Comparison of ENCODE assay signal across 10 mouse cellular contexts in genomic region chr2:102277946-102278345, GRCm38 (mm10).
DNase-seq lines count a peak whose midpoint lies in the region; ATAC-seq lines count a peak whose summit lies in the region.
"Had no signal": no experiment of that assay in that cellular context is flagged by ENCODE, and none has a peak within 500 bp of the region (broad histone marks: within the 10 kb centered on the region; RNA-seq: fewer than 3 reads in every experiment).

No protein-coding gene starts in this region.

- DNase-seq in adrenal gland, postnatal 10 days, result peak; percentile 14
- DNase-seq in adrenal gland, adult 2 months, result no peak
- DNase-seq in midbrain, embryonic 14.5 days, result no peak
- DNase-seq in embryonic facial prominence, embryonic 11.5 days (ENCODE audit: low spot score), result peak; percentile 63
- no peak for DNase-seq in gastrocnemius, postnatal 4 days (ENCODE audit: low spot score in 2 of 2)
- no peak for DNase-seq in cerebellum, adult 18-20 months
- DNase-seq: gastrocnemius, postnatal 10 days; heart, postnatal 36 days had no signal

- no peak overlapping the region for H3K4me3 ChIP-seq in midbrain, embryonic 14.5 days (replicated peaks; ENCODE audit: low read depth, low read length)
- no peak overlapping the region for H3K4me3 ChIP-seq in midbrain, embryonic 16.5 days (ENCODE audit: low read depth, low read length)
- H3K4me3 ChIP-seq in embryonic facial prominence, embryonic 11.5 days (ENCODE audit: low read depth, low read length), result no peak overlapping the region

- no peaks in the 10 kb centered on the region for H3K9me3 ChIP-seq in midbrain, embryonic 14.5 days (ENCODE audit: control insufficient read depth, low read length)
- no peaks in the 10 kb centered on the region for H3K9me3 ChIP-seq in midbrain, embryonic 16.5 days (replicated peaks; ENCODE audit: control insufficient read depth, low read length, poor library complexity, severe bottlenecking)
- no peaks in the 10 kb centered on the region for H3K9me3 ChIP-seq in embryonic facial prominence, embryonic 11.5 days (replicated peaks; ENCODE audit: control insufficient read depth, low read length)

- 29% methylated on average over 1 of the region's 1 CpGs for WGBS in midbrain, embryonic 14.5 days
- WGBS in midbrain, embryonic 16.5 days, result 40% methylated on average over 1 of the region's 1 CpGs
- 13% methylated on average over 1 of the region's 1 CpGs for WGBS in embryonic facial prominence, embryonic 11.5 days

- H3K9ac ChIP-seq in midbrain, embryonic 14.5 days (replicated peaks; ENCODE audit: low read length), result no peak overlapping the region
- H3K9ac ChIP-seq in midbrain, embryonic 16.5 days (ENCODE audit: low read depth, low read length), result no peak overlapping the region
- H3K9ac ChIP-seq in embryonic facial prominence, embryonic 11.5 days (replicated peaks; ENCODE audit: low read length), result no peak overlapping the region

- peaks cover 5% of the 10 kb centered on the region; the same call in 1 of the 2 replicates for H3K4me1 ChIP-seq in midbrain, embryonic 14.5 days (ENCODE audit: control insufficient read depth, insufficient read depth, low read length)
- H3K4me1 ChIP-seq in midbrain, embryonic 16.5 days (ENCODE audit: control insufficient read depth, insufficient read depth, low read length), result peaks cover 7% of the 10 kb centered on the region; the same call in 1 of the 2 replicates
- no peaks in the 10 kb centered on the region for H3K4me1 ChIP-seq in embryonic facial prominence, embryonic 11.5 days (ENCODE audit: control insufficient read depth, insufficient read depth, low read length)

- no peaks in the 10 kb centered on the region for H3K36me3 ChIP-seq in midbrain, embryonic 14.5 days (ENCODE audit: control insufficient read depth, insufficient read depth, low read length)
- H3K36me3 ChIP-seq in midbrain, embryonic 16.5 days (ENCODE audit: control insufficient read depth, insufficient read depth, low read length), result no peaks in the 10 kb centered on the region
- H3K36me3 ChIP-seq in embryonic facial prominence, embryonic 11.5 days (replicated peaks; ENCODE audit: control insufficient read depth, insufficient read depth, low read depth, low read length), result no peaks in the 10 kb centered on the region

- no peaks in the 10 kb centered on the region for H3K27me3 ChIP-seq in midbrain, embryonic 14.5 days (ENCODE audit: control insufficient read depth, insufficient read depth, low read length)
- H3K27me3 ChIP-seq in midbrain, embryonic 16.5 days (ENCODE audit: control insufficient read depth, insufficient read depth, low read depth, low read length), result no peaks in the 10 kb centered on the region
- no peaks in the 10 kb centered on the region for H3K27me3 ChIP-seq in embryonic facial prominence, embryonic 11.5 days (ENCODE audit: control insufficient read depth, insufficient read depth, low read length)

- H3K27ac ChIP-seq in midbrain, embryonic 14.5 days (replicated peaks; ENCODE audit: low read depth, low read length), result peak overlapping the region; percentile 55; the same call in 1 of the 2 replicates
- no peak overlapping the region for H3K27ac ChIP-seq in midbrain, embryonic 16.5 days (ENCODE audit: low read length)
- no peak overlapping the region for H3K27ac ChIP-seq in embryonic facial prominence, embryonic 11.5 days (replicated peaks; ENCODE audit: low read depth, low read length)

- ATAC-seq in midbrain, embryonic 14.5 days (ENCODE audit: low FRiP score, low TSS enrichment), result no peak
- no peak for ATAC-seq in midbrain, embryonic 16.5 days
- no peak for ATAC-seq in embryonic facial prominence, embryonic 11.5 days (replicated peaks; ENCODE audit: insufficient number of reproducible peaks, low FRiP score, low TSS enrichment, low read depth)
- 0 out of 2 replicates have a peak, but pooled peaks have one; percentile 22 for ATAC-seq in monocyte, adult 5-6 weeks (replicated peaks; ENCODE audit: insufficient number of reproducible peaks, low FRiP score, low TSS enrichment, poor library complexity, severe bottlenecking)

- H3K4me2 ChIP-seq in midbrain, embryonic 14.5 days (ENCODE audit: low read length), result no peak overlapping the region
- no peak overlapping the region for H3K4me2 ChIP-seq in midbrain, embryonic 16.5 days (ENCODE audit: low read length)
- no peak overlapping the region for H3K4me2 ChIP-seq in embryonic facial prominence, embryonic 11.5 days (ENCODE audit: low read depth, low read length)

Comparison
In these comparisons a context has a peak if more than half of its experiments do, and no peak if none do; other contexts are left out.
1. DNase-seq: peak in adrenal gland, postnatal 10 days (single experiment) and embryonic facial prominence, embryonic 11.5 days (single experiment); none in adrenal gland, adult 2 months (single experiment), midbrain, embryonic 14.5 days (single experiment), gastrocnemius, postnatal 4 days (0 of 2) and cerebellum, adult 18-20 months (0 of 2).